Mouse (Mus musculus): ENCODE data around the gene Pik3cd. TPM values are rescaled to one million over a fixed set of nuclear protein-coding genes. Genes with fewer than 3 reads are reported as not detected.
"Not testable (repeated sequence)": the region's sequence is repeated elsewhere in the genome, so short reads cannot be mapped to it uniquely, and the experiment has no call there.

The Pik3cd gene
- 7.0 and 11.7 TPM in 2 replicates for polyA plus RNA-seq (2012; rRNA removed)

DNA sequence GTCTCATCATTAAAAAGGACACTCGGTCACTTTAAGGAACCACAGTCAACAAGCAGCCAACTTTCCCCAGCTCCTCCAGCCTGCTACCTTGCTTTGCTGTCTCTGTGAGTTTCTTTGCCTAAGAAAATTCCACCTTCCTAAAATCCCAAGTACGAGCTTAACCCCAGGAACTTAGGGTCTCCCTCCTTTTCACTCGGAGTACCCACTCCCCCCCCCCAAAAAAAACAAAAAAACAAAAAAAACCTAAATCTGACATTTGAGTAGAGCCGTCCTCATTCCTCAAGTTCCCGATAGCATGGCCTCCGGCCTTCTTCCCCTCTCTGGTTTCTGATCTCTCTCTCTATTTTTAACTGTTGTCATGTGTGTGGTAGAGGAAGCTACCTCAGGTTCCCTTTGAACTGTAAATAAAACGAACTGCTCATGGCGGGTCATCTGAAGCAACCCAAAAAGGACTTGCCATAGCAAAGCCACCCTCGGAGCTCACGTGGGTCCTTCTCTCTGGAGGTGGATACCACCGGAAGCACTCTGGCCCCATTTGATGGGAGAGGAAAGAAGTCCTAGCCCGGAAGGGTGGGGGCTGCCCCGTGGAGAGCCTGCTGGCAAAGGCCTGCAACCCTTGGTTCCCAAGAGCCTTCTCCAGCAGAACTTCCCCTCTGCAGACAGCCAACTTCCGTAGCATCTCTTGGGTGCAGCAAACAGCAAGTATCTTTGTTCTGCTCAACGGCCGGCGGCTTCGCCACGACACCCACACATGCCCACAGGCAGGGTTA is at the start of gene Pik3cd:
Gene Pik3cd (minus strand): TSS at position 362 of the 770 bp plus-strand sequence.
- Histone ChIP-seq H3K27me3 (ENCODE audit: control insufficient read depth, insufficient read depth, low read length) (no peaks in the 10 kb centered on the region), H3K4me1 (ENCODE audit: control insufficient read depth, insufficient read depth, insufficient read length, low read length) (peaks cover 11% of the 10 kb centered on the region), H3K36me3 (ENCODE audit: control insufficient read depth, insufficient read depth, low read length) (no peaks in the 10 kb centered on the region), H3K27ac (ENCODE audit: insufficient read depth, low read depth, low read length) (peak within 1 kb of the TSS; percentile 75), H3K4me3 (ENCODE audit: low read depth, low read length) (peak within 1 kb of the TSS; percentile 49)
- TF ChIP-seq CTCF (IDR thresholded peaks at IDR 0.05; ENCODE audit: extremely low read depth, insufficient read length, insufficient replicate concordance, low read depth, low read length), result no peak
- no peak for TF ChIP-seq POLR2A (IDR thresholded peaks at IDR 0.05; ENCODE audit: low read depth, low read length)
- 67% methylated on average over 19 of the region's 19 CpGs for WGBS

GRCm38 (mm10) chr4:149750671-149751070 is 48.3 kb upstream of the Pik3cd start:
- no peaks in the 10 kb centered on the region for H3K27me3 ChIP-seq (ENCODE audit: control insufficient read depth, insufficient read depth, low read length)
- peaks cover under 1% of the 10 kb centered on the region; the same call in 1 of the 2 replicates for H3K4me1 ChIP-seq (ENCODE audit: control insufficient read depth, insufficient read depth, insufficient read length, low read length)
- no peak overlapping the region for H3K4me3 ChIP-seq (ENCODE audit: low read depth, low read length)
- H3K27ac ChIP-seq (ENCODE audit: insufficient read depth, low read depth, low read length), result no peak overlapping the region
- peaks cover 4% of the 10 kb centered on the region; the same call in 1 of the 2 replicates for H3K36me3 ChIP-seq (ENCODE audit: control insufficient read depth, insufficient read depth, low read length)
- TF ChIP-seq CTCF (IDR thresholded peaks at IDR 0.05; ENCODE audit: extremely low read depth, insufficient read length, insufficient replicate concordance, low read depth, low read length) (no peak), POLR2A (IDR thresholded peaks at IDR 0.05; ENCODE audit: low read depth, low read length) (no peak)
- WGBS, result 88% methylated on average over 5 of the region's 5 CpGs

DNA sequence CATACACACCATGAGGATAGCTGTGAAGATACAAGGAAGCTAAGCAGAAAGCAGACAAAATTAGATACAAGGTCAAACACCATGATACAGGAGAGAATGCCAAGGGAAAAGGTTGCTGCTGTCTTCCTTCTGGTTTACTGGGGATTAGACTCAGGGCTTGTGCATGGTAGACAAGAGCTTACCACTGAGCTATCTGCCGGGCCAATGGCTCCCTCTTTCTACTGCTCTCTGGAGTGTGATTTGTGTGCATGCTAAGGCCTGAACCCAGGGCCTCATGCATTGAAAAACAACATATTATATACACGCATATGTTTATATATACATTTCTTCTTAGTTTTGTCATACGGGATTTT is 47.3 kb upstream of the Pik3cd start:
- 90% methylated on average over 3 of the region's 3 CpGs for WGBS
- not testable (repeated sequence) for H3K27me3 ChIP-seq (ENCODE audit: control insufficient read depth, insufficient read depth, low read length); H3K4me1 ChIP-seq (ENCODE audit: control insufficient read depth, insufficient read depth, insufficient read length, low read length); H3K4me3 ChIP-seq (ENCODE audit: low read depth, low read length); H3K36me3 ChIP-seq (ENCODE audit: control insufficient read depth, insufficient read depth, low read length); H3K27ac ChIP-seq (ENCODE audit: insufficient read depth, low read depth, low read length)

GRCm38 (mm10) chr4:149749003-149749662 is 46.8 kb upstream of the Pik3cd start:
- H3K27me3 ChIP-seq (ENCODE audit: control insufficient read depth, insufficient read depth, low read length), result no peaks in the 10 kb centered on the region
- H3K27ac ChIP-seq (ENCODE audit: insufficient read depth, low read depth, low read length), result no peak overlapping the region
- peaks cover 8% of the 10 kb centered on the region for H3K36me3 ChIP-seq (ENCODE audit: control insufficient read depth, insufficient read depth, low read length)
- 95% methylated on average over 18 of the region's 18 CpGs for WGBS
- no peak overlapping the region for H3K4me3 ChIP-seq (ENCODE audit: low read depth, low read length)
- TF ChIP-seq POLR2A (IDR thresholded peaks at IDR 0.05; ENCODE audit: low read depth, low read length) (no peak), CTCF (IDR thresholded peaks at IDR 0.05; ENCODE audit: extremely low read depth, insufficient read length, insufficient replicate concordance, low read depth, low read length) (no peak)
- H3K4me1 ChIP-seq (ENCODE audit: control insufficient read depth, insufficient read depth, insufficient read length, low read length), result no peaks in the 10 kb centered on the region

GRCm38 (mm10) chr4:149744119-149744518 is 41.7 kb upstream of the Pik3cd start:
- peaks cover 13% of the 10 kb centered on the region for H3K36me3 ChIP-seq (ENCODE audit: control insufficient read depth, insufficient read depth, low read length)
- WGBS, result 89% methylated on average over 7 of the region's 7 CpGs
- no peak overlapping the region for H3K4me3 ChIP-seq (ENCODE audit: low read depth, low read length)
- no peaks in the 10 kb centered on the region for H3K27me3 ChIP-seq (ENCODE audit: control insufficient read depth, insufficient read depth, low read length)
- H3K4me1 ChIP-seq (ENCODE audit: control insufficient read depth, insufficient read depth, insufficient read length, low read length), result no peaks in the 10 kb centered on the region
- H3K27ac ChIP-seq (ENCODE audit: insufficient read depth, low read depth, low read length), result no peak overlapping the region
- TF ChIP-seq POLR2A (IDR thresholded peaks at IDR 0.05; ENCODE audit: low read depth, low read length), result no peak
- no peak for TF ChIP-seq CTCF (IDR thresholded peaks at IDR 0.05; ENCODE audit: extremely low read depth, insufficient read length, insufficient replicate concordance, low read depth, low read length)

DNA sequence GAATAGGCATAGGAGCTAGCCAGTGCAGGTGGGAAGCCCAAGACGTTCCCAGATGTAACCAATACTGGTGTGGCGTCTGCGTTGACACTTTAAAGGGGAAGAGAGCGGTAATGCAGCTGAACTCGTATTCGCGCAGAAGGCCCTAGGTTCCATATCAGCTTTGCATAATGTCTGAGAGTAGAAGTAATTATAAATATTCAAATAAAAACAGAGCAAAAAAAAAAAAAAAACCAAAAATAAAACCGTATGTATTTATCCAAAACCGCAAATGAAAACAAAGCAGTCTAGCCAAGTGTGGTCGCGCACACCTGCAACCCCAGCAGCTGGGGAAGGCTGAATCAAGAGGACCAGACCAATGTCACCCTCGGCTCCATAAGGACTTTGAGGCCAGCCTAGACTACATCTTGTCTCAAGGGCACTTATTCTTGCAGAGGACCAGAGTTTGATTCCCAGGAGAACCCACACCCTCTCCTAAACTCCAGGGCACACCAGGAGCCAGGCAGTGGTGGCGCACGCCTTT is 39.7 kb upstream of the Pik3cd start:
- TF ChIP-seq POLR2A (IDR thresholded peaks at IDR 0.05; ENCODE audit: low read depth, low read length), result no peak
- TF ChIP-seq CTCF (IDR thresholded peaks at IDR 0.05; ENCODE audit: extremely low read depth, insufficient read length, insufficient replicate concordance, low read depth, low read length), result no peak
- Histone ChIP-seq H3K27me3 (ENCODE audit: control insufficient read depth, insufficient read depth, low read length) (no peaks in the 10 kb centered on the region), H3K4me1 (ENCODE audit: control insufficient read depth, insufficient read depth, insufficient read length, low read length) (peaks cover 4% of the 10 kb centered on the region; the same call in 1 of the 2 replicates), H3K4me3 (ENCODE audit: low read depth, low read length) (no peak overlapping the region), H3K36me3 (ENCODE audit: control insufficient read depth, insufficient read depth, low read length) (peaks cover 10% of the 10 kb centered on the region), H3K27ac (ENCODE audit: insufficient read depth, low read depth, low read length) (no peak overlapping the region)
- WGBS, result 93% methylated on average over 14 of the region's 14 CpGs

DNA sequence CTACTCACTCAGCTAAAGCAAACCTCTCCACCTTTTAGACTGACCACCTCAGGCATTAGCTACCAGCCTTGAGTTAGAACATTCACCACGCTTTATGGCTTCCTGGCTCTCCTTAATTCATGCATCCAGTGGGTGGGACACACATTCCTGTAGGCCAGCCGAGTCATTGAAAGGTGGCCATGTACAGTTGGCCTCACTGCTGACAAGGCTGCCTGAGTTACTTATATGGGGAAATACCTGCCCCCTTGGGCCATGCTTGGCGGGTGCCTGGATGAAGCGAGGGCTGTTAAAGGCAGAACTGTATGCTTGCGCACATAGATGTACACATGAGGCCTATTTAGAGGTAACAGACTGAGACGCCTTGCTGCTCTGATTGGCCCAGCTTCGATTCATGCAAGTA is 37.9 kb upstream of the Pik3cd start:
- Histone ChIP-seq H3K4me1 (ENCODE audit: control insufficient read depth, insufficient read depth, insufficient read length, low read length) (peaks cover 10% of the 10 kb centered on the region), H3K27ac (ENCODE audit: insufficient read depth, low read depth, low read length) (no peak overlapping the region), H3K27me3 (ENCODE audit: control insufficient read depth, insufficient read depth, low read length) (no peaks in the 10 kb centered on the region), H3K36me3 (ENCODE audit: control insufficient read depth, insufficient read depth, low read length) (peaks cover 9% of the 10 kb centered on the region), H3K4me3 (ENCODE audit: low read depth, low read length) (no peak overlapping the region)
- WGBS, result 89% methylated on average over 7 of the region's 7 CpGs
- TF ChIP-seq CTCF (IDR thresholded peaks at IDR 0.05; ENCODE audit: extremely low read depth, insufficient read length, insufficient replicate concordance, low read depth, low read length) (no peak), POLR2A (IDR thresholded peaks at IDR 0.05; ENCODE audit: low read depth, low read length) (no peak)
